Mouse (Mus musculus) natural killer cell, adult 2 months (primary cell): ENCODE measurements at regions not wholly inside any gene's neighbourhood (a gene's known extent, or its start where the extent isn't known, plus 50 kb on each side); places are given as distances from the start of the nearest gene placed in this dataset.

Source experiments
- DNase-seq, 2 experiments: peaks; one replicate each; pipeline ENCODE4 v3.0.0; 2022; ENCODE audit warnings: low spot score in 2 of 2

DNA sequence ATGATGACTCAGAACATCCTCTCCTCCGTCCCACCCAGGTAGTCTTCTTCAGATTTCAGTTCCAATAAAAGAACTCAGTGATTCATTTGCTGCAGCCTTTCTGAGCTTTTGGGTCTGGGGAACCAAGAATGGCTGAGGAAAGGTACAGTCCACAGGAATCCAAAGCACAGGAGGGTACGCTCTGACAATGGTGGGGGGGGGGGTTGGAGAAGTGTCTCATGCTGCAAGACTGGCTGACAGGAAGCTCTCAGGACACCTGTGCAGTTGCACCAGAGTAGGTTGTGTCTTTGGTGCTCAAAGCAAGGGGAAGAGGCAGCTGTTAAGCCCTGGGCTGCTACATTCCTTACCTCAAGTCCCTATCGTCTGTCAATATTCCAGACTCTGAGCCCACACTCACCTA lies 192.7 kb upstream of the Bcl6 start:
- DNase-seq, result no peak

DNA sequence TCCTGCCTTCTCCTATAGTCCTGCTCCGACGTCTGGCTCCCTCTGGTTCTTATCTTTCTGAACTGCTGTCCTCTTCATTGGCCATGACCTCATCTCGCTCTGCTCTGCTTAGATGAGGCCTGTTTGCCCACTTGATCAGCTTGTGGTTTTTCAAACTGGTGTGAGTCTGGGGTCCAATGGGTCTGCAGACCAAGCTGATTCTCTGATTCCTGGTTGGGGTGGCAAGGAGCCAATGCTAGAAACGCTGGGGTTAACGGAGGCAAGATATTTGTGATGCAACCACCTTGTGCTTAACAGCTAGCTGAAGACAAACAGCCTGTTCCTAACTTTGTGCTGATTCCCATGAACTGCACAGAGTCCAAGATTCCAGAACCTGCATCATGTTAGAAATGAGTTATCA lies 192.0 kb upstream of the Bcl6 start:
- no peak for DNase-seq

GRCm38 (mm10) chr16:24177564-24177963 lies 188.9 kb upstream of the Bcl6 start:
- no peak for DNase-seq

DNA sequence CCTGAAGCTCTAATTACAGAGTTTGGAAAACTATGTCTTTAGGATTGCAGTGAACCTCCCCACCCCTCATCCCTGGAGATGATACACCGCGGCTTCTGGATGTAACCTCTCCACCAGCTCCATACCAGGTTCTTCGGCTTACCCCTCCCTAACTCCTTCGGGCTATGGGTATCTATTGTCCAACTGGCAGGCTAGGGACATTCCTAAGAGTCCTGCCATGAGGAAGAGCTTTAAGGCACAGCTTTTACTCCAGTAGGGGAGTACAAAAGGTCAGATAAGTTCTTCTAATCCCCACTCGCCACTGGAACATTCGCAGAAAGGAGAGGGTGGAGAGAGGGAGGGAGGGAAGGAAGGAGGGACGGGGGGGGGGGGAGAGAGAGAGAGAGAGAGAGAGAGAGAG lies 188.5 kb upstream of the Bcl6 start:
- DNase-seq, result no peak

DNA sequence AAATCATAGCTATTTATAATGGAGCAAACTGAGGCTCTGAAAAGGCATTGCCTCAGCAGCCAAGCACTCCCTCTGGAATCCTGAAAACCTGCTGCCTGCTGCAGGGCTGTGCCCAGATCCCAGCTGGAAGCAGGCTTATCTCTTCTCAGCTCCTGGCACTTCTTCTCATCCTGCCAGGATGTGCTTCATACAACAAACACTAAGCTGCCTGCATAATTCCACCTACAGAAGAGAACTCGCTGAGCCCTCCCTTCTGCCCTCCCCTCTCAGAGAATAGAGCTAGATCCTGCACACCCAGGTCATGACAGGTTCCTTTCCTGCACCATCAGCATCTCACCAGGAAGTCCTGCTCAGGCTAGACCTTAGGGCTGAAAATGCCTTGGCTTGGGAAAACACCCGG lies 187.4 kb upstream of the Bcl6 start:
- DNase-seq, result no peak

DNA sequence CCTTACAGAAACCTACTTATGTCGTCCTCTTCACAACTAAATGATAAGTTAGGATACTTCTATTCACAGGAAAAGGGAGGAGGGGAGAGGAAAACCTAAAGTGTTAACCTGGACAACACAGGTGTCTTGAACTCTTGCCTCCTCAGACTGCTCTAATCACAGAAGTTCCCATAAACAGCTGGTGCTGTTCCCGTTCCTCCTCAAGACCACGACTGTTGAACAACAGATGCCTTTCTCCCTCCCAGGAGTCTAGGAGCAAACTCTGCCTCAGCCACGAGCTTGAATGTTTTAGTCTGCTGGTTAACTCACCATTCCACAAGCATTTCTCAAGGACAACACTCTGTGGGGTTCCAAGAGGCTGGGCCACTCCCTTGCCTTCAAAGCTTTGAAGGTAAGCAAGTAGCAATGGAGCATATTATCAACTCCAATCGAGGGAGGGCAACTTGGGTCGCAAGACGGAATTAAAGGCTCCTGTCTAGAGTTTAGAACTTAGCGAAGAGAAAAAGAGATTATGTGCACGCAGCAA lies 186.6 kb upstream of the Bcl6 start:
- DNase-seq, result no peak

- no peak for DNase-seq
These were observed 185.9 kb upstream of the Bcl6 start for GRCm38 (mm10) chr16:24174595-24174994.

GRCm38 (mm10) chr16:24173783-24174518 lies 185.3 kb upstream of the Bcl6 start:
- DNase-seq, result no peak

DNA sequence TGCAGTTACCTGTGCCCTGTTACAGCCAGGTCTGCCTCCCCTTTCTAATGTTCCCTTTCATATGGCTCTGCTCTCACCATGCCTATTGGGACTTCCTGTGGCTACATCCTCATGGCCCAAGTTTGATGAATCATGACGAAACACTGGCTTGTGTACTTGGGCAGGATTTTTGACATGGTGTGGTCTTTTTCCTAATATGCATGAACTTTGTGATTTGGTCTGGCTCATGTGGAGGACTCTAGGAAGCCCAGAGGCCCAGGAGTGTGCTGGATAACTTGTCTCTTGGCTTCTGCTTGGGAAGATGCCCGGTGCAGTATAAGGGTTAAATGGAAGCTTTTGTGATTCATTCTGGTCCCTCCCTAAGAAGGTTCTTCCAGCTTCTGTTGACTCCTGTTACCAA lies 184.0 kb upstream of the Bcl6 start:
- DNase-seq, result no peak

DNA sequence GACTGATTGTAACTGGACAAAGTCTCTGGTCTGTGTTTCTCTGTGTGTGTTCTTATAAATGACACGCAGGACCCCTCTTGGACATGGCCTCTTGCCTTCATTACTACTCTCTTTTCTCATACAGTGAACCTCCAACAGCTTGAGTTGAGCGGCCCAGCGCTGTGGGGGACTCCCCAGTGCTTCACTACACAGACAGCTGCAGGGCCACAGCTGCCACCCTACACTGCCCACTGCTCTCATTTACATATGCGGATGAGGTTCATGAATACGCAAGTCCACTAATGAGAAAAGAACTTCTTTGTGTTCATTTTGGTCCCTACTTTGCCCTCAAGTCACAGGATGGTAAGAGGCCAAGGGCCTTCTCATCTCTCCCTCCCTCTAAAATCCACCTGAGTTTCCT lies 183.4 kb upstream of the Bcl6 start:
- DNase-seq, result peak in 1 of 2 experiments; percentile 36

DNA sequence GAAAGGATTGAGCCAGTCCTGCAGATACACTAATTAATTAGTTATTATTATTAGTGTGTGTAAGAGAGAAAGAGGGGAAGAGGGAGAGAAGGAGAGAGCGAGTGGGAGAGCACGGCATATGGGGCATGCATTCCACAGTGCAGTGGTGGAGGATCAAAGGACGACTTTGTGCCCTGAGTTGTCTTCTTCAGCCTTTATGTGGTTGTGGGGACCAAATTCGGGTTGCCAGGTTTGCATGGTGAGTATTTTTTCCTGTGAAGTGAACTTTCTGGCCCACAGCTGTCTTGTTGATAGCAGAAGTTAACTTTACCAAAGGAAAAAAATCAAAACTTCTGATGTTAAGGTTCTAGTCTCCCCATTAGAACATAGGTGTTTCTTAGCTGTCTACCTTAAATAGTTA lies 182.5 kb upstream of the Bcl6 start:
- no peak for DNase-seq

DNA sequence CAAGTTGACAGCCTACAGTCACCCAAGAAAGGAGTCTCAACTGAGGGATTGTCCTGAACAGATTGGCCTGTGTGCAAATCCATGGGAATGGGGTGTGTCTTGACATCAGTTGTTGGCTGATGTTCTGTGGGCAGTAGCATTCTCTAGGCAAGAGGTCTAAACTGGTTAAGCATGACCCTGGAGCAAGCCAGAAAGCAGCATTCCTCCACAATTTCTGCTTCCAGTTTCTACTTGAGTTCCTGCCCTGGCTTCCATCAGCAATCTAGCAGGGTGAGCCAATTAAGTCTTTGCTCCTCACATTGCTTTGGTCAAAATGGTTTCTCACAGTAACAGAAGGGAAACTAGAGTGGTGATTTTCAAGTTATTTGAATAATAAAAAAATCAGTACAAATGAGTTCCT lies 177.8 kb upstream of the Bcl6 start:
- DNase-seq, result no peak

DNA sequence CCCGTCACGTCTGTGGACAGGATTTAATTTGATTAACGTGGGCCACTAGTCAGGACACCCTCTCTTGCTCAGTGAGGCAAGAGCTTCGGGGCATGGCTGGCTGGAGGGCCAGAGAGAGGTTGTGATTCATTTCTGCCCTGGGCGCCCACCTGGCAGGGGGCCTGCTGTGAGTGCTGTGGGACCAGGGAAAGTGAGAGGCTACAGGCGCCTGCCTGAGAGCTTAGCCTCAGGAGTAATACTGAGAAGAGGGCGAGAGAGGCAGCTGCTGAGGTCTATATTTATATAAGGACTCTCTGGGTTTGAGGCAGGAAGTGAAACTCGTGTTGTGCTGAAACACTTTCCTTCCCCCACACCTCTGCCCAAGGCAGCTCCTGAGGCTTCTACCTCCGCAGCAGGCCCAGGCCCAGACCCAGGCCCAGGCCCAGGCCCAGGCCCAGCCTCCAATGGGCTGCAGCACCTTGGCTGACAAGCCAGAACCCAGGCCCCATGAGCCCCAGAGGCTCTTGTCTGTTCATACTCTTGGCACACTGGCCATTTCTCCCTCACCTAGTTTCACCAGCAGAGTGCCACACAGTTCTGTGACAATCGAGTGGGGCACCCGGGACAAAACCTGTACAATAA lies 176.9 kb upstream of the Bcl6 start:
- peak; percentile 18 to 63 for DNase-seq

DNA sequence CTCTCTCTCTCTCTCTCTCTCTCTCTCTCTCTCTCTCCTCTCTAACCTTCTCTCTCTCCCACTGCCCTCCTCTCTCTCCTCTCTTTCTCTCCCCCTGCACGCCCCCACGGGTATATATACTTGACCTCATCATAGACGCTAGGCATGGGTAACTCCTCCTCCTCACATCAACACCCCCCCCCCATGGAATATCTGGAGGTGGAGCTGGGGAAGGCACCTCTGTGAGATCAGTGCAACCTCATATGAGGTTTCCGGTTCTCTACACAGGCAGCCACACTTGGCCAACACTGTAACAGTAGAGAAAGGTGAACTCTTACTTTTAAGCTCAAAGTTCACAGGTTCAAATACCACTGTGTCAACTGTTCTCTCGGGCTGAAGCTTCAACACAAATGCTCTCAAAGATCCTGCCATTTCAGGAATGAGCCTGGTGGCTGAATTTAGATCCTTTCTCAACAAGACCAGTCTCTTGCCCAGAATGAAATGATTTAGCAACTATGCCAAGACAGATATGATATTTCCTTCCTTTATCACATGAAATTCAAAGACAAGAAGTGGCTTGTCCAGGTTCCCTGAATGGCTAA lies 172.1 kb upstream of the Bcl6 start:
- peak; percentile 14 to 24 for DNase-seq

GRCm38 (mm10) chr16:24159336-24159735 lies 170.7 kb upstream of the Bcl6 start:
- no peak for DNase-seq

DNA sequence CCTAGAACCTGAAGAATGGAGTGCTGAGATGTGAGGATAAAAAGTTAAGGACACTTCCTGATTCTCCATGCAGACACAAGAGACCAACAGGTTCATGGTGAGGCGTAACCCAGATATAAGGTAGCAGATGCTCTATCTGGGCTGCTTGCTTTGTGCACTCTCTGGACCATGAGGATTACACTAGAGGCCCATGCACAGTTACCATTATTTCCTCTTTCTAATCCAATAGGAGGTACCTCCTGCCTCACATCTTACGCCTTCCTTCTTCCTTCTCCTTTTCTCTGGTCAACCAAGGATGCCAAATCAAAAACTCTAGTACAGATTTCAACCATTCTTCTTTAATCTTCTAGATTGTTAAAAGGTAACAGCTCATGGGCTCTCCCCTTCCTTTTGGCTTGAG lies 169.1 kb upstream of the Bcl6 start:
- no peak for DNase-seq

- DNase-seq, result no peak
These were observed 168.2 kb upstream of the Bcl6 start for GRCm38 (mm10) chr16:24156729-24157430.

- DNase-seq, result peak; percentile 7 to 18
These were observed 166.2 kb upstream of the Bcl6 start for GRCm38 (mm10) chr16:24154816-24155357.

DNA sequence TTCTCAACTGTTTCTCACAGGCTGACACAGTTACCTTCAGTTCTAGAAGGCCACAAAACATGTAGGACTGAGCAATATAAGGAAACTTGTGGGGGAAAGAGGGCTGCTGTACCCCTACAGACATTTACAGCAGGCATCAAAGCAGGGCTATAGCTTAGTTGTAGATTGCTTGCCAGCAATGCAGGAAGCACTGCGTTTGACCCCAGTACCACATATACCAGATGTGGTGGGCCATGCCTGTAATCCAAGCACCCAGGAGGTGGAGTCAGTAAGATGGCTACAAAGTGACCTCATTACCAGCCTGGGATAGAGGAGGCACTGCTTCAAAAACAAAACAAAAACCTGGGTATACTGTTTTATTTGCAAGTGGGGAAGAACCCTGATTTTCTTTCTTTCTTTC lies 165.3 kb upstream of the Bcl6 start:
- peak; percentile 22 to 45 for DNase-seq

DNA sequence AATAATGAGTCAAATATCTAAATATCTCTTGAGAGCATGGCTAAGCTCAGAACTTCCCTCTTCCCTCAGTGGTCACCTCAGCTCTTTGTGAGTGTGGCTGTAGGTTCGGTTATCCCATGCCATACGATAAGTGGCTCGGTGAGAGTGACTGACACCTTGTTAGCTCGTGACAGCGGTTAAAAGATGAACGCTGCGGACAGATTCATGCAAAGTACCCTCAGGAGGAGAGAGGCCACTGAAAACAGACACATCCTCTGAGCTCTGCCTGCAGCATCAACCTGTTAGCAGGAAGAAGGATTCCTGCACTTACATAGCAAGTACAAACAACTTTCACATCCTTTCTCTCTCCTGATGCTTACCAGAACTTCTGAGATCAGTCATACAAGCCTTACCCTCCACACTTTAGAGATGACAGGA lies 163.2 kb upstream of the Bcl6 start:
- DNase-seq, result peak; percentile 51 to 63

DNA sequence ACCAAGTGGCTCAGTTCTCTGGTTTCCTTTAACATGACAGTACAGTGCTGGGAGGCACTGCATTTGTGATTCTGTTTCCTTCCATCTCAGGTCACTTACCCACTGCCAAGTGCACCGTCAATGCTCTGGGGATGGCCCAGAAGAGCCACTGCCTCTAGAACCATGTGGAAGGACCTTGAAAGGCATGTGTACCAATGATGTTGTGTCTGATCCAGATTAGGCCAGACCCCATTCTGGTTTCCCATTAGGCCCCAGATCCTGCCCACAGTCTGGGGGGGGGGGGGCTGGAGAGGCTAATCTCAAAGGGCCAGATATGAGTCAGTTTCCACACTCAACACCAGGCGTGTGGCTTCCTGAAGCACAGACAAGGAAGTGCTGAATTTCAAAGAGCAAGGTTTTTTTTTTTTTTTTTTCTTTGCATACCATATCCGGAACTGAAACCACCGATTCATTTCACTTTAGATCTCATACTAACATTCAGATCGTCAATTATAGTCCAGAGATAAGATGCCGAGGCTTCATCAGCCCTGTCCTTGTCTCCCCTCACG lies 162.6 kb upstream of the Bcl6 start:
- peak; percentile 47 to 59 for DNase-seq

DNA sequence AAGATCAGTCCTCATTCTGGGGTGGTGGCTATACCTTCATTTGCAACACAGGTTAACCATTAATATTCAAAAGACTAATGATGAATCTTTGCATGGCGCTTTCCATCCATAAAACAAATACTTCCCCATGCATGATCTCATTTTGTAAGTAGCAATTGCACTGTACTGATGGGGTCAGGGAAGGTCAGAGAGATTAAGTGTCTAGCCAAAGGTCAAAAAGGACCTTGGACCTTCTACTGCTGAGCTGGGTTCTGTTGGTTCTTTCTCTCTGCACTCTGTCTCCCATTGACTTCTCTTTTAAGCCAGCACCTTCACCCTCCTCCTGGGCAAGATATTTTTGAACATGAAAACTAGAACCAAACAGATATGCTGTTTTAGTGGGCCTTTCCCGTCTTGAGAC lies 161.9 kb upstream of the Bcl6 start:
- DNase-seq, result no peak
